Mouse (Mus musculus) intestine, embryonic 15.5 days (tissue): ENCODE results near the gene Gm3409. TPM values are rescaled to one million over a fixed set of nuclear protein-coding genes. Genes with fewer than 3 reads are reported as not detected.

Experiments used
- ATAC-seq: fragments of 200-750 bp; cut with Nextera tagmentation; 2 replicates; pipeline ENCODE4 v1.8.0; 2017; ENCODE audit warnings: moderate TSS enrichment, moderate library complexity
- H3K27ac ChIP-seq: fragments of 300-500 bp; sonication (generic); 2 replicates; pipeline ENCODE4 v1.5.1; 2015; ENCODE audit warnings: mild to moderate bottlenecking, inconsistent platforms
- H3K27me3 ChIP-seq: fragments of 300-500 bp; sonication (generic); replicated peaks from 2 replicates; pipeline ENCODE4 v1.6.1; 2015; ENCODE audit warnings: inconsistent platforms
- H3K36me3 ChIP-seq: fragments of 300-500 bp; sonication (generic); 2 replicates; pipeline ENCODE4 v1.6.1; 2015; ENCODE audit warnings: inconsistent platforms
- H3K4me1 ChIP-seq: fragments of 300-500 bp; sonication (generic); replicated peaks from 2 replicates; pipeline ENCODE4 v1.6.1; 2015; ENCODE audit warnings: inconsistent platforms
- H3K4me2 ChIP-seq: fragments of 300-500 bp; sonication (generic); replicated peaks from 2 replicates; pipeline ENCODE4 v1.6.1; 2015; ENCODE audit warnings: mild to moderate bottlenecking, inconsistent platforms
- H3K4me3 ChIP-seq: fragments of 300-500 bp; sonication (generic); replicated peaks from 2 replicates; pipeline ENCODE4 v1.5.1; 2015; ENCODE audit warnings: inconsistent platforms
- H3K9ac ChIP-seq: fragments of 300-500 bp; sonication (generic); 2 replicates; pipeline ENCODE4 v1.6.1; 2015; ENCODE audit warnings: inconsistent platforms
- H3K9me3 ChIP-seq: fragments of 300-500 bp; sonication (generic); 2 replicates; pipeline ENCODE4 v1.6.1; 2016; ENCODE audit warnings: inconsistent platforms
- WGBS: fragments of 180-500 bp; shearing (Covaris S2); methylation state at CpG from one replicate; pipeline ENCODE4 v1.1.7; 2015; 5-methylcytosine and 5-hydroxymethylcytosine counted together
- polyA plus RNA-seq: library from polyadenylated mRNA; unstranded; fragments of >200 nt; fragmentation: Nextera tagmentation; extraction: Ambion mirVana; gene quantifications from 2 replicates; pipeline ENCODE4 v1.2.1, GENCODE M21; 2015

Gm3409 gene
- polyA plus RNA-seq, 1 experiment from 2014 or later, result not detected

GRCm38 (mm10) chr5:146584156-146584477, 46.7 kb downstream of the Gm3409 start:
- Histone ChIP-seq H3K4me2 (peak overlapping the region; percentile 95), H3K27me3 (peaks cover 31% of the 10 kb centered on the region), H3K9ac (no peak overlapping the region), H3K36me3 (no peaks in the 10 kb centered on the region), H3K4me3 (peak overlapping the region; percentile 46), H3K9me3 (no peaks in the 10 kb centered on the region), H3K27ac (no peak overlapping the region), H3K4me1 (peaks cover 16% of the 10 kb centered on the region)
- WGBS, result 5% methylated on average over 10 of the region's 10 CpGs
- ATAC-seq, result no peak

- H3K36me3 ChIP-seq, result no peaks in the 10 kb centered on the region
- H3K4me2 ChIP-seq, result peak within 1 kb of the TSS; percentile 95
- WGBS, result under 1% methylated on average over 64 of the region's 64 CpGs
- peak within 1 kb of the TSS; percentile 46 for H3K4me3 ChIP-seq
- peak; percentile 63 for ATAC-seq
- H3K4me1 ChIP-seq, result peaks cover 16% of the 10 kb centered on the region
- peaks cover 34% of the 10 kb centered on the region for H3K27me3 ChIP-seq
- H3K9ac ChIP-seq, result peak within 1 kb of the TSS; percentile 30; the same call in 1 of the 2 replicates
- H3K27ac ChIP-seq, result no peak within 1 kb of the TSS
- no peaks in the 10 kb centered on the region for H3K9me3 ChIP-seq
These were observed 47.2 kb downstream of the Gm3409 start, which contains the start of gene Gpr12 for GRCm38 (mm10) chr5:146584478-146585306. Gene Gpr12 (minus strand): TSS chr5:146585239.

GRCm38 (mm10) chr5:146585307-146585651, 47.8 kb downstream of the Gm3409 start:
- H3K27ac ChIP-seq, result no peak overlapping the region
- H3K36me3 ChIP-seq, result no peaks in the 10 kb centered on the region
- 3% methylated on average over 10 of the region's 10 CpGs for WGBS
- ATAC-seq, result 0 out of 2 replicates have a peak, but pooled peaks have one; percentile 10
- peak overlapping the region; percentile 46 for H3K4me3 ChIP-seq
- H3K9me3 ChIP-seq, result no peaks in the 10 kb centered on the region
- peak overlapping the region; percentile 95 for H3K4me2 ChIP-seq
- H3K4me1 ChIP-seq, result peaks cover 16% of the 10 kb centered on the region
- H3K27me3 ChIP-seq, result peaks cover 34% of the 10 kb centered on the region
- H3K9ac ChIP-seq, result 0 out of 2 replicates have a peak overlapping the region, but pooled peaks have one; percentile 30

GRCm38 (mm10) chr5:146586357-146587070, 49.1 kb downstream of the Gm3409 start:
- H3K27me3 ChIP-seq, result peaks cover 34% of the 10 kb centered on the region
- no peak overlapping the region for H3K27ac ChIP-seq
- no peak overlapping the region for H3K4me2 ChIP-seq
- 75% methylated on average over 8 of the region's 8 CpGs for WGBS
- H3K4me1 ChIP-seq, result peaks cover 16% of the 10 kb centered on the region
- H3K4me3 ChIP-seq, result no peak overlapping the region
- no peaks in the 10 kb centered on the region for H3K9me3 ChIP-seq
- H3K9ac ChIP-seq, result no peak overlapping the region
- ATAC-seq, result no peak
- no peaks in the 10 kb centered on the region for H3K36me3 ChIP-seq

Other genes starting within 250 kb of the Gm3409 start
- 1.7 and 1.9 TPM in 2 replicates for gene Wasf3, start 152.7 kb upstream of the Gm3409 start, polyA plus RNA-seq
- gene Gm6408, start 55.7 kb upstream of the Gm3409 start, polyA plus RNA-seq, result not detected in 2 replicates
- gene Gm6370, start 46.3 kb upstream of the Gm3409 start, polyA plus RNA-seq, result not detected in 2 replicates
- not detected in 2 replicates for gene 4930449I24Rik, start 35.2 kb upstream of the Gm3409 start, polyA plus RNA-seq
- gene Gm3402, start 23.5 kb upstream of the Gm3409 start, polyA plus RNA-seq, result not detected in 2 replicates
- gene Gm3404, start 11.8 kb upstream of the Gm3409 start, polyA plus RNA-seq, result not detected in 2 replicates
- gene Gm3415, start 18.5 kb downstream of the Gm3409 start, polyA plus RNA-seq, result not detected in 2 replicates
- gene Gpr12, start 47.6 kb downstream of the Gm3409 start, polyA plus RNA-seq, result not detected in 2 replicates